Mouse (Mus musculus) layer of hippocampus, adult 8-10 months (tissue): ENCODE results near the gene Ice2. TPM values are rescaled to one million over a fixed set of nuclear protein-coding genes. Genes with fewer than 3 reads are reported as not detected.

Experiments used
- DNase-seq, 2 experiments: peaks; one replicate each; pipeline ENCODE4 v3.0.0; 2022; ENCODE audit warnings: low spot score in 2 of 2
- total RNA-seq, 4 experiments: library from RNA; stranded (reverse); gene quantifications; 2 replicates each; pipeline ENCODE4 v1.2.4; 2022

Ice2 gene
- 10 to 100 TPM; 12.2 to 15.5 (median 13.5) TPM for total RNA-seq

DNA sequence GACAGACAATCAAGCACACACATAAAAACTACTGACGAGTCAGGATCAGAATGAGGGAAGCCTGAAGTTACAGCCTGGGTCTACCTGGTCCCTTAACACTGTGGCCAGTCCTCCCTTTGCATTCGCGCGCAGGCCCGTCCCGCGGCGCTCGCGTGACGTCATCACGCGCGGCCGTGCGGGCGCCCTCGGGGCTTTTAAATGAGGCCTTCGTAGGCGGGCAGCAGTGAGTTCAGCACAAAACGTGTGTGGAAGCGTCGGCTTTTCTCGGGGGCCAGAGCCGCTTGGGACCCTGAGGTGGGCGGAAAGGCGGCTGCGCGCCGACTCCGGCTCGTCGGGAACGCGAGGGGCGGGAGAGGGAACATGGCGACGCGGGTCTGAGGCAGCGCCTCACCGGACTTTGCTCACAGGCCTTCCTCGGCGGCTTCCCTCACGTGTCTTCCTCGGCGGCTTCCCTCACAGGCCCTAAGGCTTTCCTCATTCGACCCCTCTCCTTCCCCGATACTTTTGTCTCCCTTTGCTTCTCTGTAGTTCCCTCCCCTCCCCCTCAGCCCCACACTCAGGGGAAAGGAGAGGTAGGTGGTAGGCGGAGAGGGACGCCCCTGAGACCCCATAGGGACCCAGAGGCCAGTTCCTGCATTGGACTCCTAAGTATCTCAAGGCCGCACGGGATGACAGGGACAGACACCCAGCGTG is at the start of gene Ice2:
Ice2 (plus strand) TSS at position 147 of the 693 bp plus-strand sequence.
- peak; percentile 45 to 68 for DNase-seq

DNA sequence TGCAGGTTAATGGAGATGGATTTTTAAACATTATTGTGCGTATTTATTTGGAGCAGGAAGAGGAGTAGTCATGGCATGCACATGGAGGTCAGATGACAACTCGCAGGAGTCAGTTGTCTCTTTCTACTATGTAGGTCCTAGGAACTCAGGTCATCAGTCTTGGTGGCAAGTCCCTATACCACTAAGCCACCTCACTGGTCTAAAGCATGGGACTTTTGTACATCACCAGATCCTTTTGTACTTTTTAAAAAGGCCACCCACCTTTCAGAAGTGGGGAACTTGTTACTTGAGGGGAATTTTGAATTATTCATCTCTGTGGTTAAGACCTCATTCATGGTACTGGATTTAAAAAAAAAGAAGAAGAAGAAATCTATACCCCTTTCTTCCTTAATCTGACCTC is 48.2 kb upstream of the Ice2 start:
- no peak for DNase-seq

DNA sequence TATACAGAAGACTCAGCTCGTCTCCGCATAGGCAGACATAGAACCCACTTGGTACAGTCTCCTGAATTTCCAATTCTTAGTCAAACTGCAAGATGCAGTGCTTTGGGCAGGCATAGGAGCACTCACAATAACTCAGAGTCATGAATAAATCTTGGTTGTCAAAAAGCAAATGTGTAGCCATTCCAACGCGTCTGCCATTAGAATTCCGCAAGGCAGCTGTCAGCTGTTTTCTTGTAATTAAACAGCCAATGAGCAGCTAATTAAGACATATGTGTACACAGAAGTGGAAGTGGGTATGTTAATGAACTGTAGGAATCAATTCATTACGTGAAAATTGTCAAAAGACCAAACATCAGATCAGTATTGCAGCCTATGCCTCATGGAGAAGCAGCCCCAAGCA is 43.5 kb upstream of the Ice2 start:
- peak; percentile 16 to 35 for DNase-seq

DNA sequence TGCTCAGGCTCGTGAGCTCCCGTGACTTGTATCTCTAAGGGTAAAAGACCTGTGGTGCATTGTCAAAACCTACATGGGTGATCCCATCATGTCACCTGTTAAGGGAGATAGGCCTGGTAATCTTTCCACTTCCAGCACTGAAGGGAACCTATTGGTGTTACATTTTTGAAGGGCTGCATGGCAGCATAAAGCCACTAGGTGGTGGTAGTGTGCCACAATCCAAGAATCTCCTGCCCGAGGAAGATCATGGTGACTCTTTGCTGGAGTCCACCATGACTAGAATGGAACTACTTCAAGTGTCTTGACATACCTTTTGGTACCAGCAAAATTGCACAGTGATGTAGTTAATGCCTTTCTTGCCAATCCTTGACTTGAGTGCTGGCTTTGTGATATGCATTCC is 39.9 kb upstream of the Ice2 start:
- peak; percentile 34 to 63 for DNase-seq

DNA sequence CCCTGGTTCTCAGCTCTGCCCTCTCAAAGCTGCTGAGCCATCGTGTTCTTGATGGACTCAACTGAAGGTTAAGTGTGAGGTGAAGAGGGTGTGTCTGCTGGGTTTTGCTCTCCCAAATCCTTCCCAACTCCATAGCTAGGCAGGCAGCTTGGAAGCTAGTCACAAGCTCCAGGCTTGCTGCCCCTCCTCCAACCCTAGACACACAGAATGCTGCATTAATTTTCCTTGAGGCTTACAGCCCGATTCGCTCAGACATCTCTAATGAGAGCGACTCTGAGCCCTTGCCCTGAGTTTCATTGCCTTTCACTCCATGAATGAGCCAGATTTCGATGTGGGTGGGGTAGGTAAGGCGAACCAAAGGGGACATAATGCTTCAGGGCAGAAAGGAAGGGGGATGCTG is 38.9 kb upstream of the Ice2 start:
- no peak for DNase-seq

DNA sequence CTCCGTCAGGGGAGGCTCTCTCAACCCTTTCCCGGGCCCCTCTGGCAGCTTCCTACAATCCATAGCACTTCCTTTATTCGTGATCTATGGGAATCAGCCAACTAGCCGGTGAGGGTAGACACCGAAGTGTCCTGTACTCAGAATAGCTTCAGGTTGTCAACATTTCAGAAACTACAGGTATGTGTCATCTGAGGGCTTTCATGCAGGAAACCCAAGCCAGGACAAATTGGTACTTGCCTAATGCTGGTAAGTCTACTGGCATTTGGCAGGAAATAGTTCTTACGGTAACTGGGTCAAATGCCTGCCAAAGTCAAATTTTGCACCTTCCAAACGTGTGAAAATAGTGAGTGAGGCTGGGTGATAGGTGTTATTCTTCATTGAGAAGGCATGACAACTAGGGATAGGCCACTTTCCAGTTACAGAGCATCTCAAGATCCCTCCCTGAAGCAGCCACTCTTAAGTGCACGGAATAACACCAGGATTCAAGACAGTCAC is 35.7 kb upstream of the Ice2 start:
- DNase-seq: no peak

DNA sequence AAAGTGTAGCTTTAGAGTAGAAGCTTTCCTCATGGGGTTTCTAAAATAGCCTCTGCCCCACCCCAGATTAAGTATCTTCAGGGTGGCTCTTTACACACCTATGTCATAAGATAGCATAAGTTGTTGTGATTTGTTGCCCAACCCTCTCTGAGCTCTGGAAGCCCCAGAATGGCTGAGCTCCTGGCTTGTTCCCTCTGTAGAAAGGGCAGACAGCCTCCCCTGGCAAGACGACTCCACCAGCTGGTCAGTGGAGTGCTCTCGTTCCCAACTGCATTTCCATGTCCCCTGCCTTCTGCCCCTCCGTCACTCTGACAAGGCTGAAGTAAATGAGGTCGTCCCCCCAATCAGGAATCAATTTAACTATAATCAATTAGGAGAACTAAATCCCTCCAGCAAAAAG is 34.9 kb upstream of the Ice2 start:
- DNase-seq: no peak

DNA sequence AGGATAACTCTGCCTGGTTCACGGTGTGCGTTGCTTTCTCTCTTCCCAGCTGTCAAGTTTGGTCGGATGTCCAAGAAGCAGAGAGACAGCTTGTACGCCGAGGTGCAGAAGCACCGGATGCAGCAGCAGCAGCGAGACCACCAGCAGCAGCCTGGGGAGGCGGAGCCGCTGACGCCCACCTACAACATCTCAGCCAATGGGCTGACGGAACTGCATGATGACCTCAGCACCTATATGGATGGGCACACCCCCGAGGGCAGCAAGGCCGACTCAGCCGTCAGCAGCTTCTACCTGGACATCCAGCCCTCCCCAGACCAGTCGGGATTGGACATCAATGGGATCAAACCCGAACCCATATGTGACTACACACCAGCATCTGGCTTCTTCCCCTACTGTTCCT is 33.6 kb upstream of the Ice2 start:
- DNase-seq: no peak

DNA sequence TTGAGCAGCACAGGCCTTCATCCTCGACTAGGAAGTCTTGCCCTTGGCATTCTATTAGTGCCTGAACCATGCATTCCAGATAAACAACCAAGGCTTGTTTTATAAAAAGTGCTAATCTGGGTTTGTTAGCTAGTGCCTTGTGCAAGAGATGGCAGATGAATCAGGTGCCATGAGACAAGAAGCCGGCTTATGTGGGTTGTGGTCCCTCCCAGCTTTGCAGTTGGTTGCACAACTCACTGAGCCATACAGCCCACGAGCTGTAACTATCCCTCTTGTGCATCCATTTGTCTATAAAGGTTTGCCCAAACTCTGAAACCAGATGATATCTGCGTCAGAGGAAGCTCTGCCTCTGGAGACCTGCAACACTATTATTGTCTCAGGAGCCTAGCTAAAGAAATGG is 30.7 kb upstream of the Ice2 start:
- no peak for DNase-seq

DNA sequence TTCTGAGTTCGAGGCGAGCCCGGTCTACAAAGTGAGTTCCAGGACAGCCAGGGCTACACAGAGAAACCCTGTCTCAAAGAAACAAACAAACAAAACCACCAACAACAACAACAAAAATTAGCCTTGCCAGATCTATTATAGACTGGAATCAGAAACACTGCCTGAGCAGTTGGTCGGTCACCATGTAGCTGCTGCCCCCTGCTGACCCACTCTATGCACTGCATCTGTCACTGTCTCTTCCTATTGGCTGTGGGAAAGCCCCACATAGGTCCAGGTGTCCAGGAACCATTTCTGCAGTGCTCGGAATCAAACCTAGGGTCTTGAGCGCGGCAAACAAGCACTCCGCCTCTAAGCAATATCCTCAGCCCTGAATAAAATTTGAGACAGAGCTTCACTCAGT is 29.6 kb upstream of the Ice2 start:
- DNase-seq: peak; percentile 20 to 63

DNA sequence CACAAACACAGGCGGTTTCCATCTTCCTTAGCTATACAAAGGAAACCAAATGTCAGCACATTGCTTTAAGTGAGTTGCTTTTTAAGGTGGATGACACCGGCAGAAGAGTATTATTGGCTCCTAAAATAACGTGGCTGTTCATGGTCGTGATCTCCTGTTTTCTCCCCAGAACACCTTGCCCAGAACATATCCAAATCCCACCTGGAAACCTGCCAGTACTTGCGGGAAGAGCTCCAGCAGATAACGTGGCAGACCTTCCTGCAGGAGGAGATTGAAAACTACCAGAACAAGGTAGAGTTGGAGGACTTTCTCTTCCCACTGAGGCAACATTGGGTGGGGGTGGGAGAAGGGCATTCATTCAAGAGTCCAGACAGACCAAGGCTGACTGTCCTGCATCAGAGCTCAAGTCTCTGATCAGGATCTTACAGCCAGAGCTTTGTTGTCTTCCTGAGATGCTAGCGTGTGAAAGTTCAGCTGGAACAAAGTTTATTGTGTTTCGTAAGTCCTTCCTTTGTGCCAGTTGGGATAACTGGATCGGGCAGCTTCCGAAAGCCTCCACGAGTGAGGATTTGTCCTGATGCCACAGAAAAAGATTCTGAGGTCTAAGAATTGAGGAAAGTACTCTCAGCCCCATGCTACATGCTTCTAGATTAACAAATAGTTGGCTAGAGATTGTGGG is 26.5 kb upstream of the Ice2 start:
- DNase-seq: no peak

DNA sequence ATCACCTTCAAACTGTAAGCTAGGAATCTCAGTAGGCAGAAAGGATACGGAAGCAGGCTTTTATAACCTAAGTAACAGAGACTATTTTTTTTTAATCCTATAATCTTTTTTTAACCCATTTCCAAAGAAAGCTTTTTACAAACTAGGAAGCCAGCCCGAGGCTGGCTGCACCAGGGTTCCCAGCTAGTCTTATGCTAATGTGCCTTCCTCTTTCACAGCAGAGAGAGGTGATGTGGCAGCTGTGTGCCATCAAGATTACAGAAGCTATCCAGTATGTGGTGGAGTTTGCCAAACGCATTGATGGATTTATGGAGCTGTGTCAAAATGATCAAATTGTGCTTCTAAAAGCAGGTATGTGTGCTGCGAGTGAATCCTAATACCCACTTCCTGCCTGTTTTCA is 24.8 kb upstream of the Ice2 start:
- DNase-seq: no peak

DNA sequence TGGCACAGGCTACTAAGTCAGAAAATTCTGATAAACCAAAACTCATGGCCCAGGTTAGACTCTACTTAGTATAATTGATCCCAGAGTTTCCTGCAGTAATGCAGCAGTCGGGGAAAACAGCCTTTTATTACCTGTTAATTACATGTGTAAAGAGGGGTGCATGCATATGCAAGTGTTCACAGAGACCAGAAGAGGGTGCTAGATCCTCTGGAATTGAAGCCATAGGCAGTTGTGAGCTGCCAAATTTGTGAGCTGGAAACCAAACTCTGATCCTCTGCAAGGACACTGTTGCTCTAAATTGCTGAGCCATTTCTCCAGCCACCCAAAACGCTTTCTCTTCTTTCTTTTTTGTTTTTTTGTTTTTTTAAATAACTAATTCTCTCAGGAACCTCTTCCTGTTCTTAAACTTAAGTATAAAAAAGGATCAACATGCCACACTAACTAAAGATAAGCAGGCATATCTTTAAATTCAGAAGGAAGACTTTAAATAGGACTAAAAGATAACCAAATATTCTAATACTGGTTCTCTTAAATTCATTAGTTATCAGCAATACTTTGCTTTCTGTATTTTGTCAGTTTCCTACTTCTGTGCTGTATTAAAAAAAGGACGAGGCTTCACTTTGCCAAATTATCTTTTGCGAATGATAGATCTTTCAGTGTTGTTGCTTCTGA is 20.6 kb upstream of the Ice2 start:
- no peak for DNase-seq

DNA sequence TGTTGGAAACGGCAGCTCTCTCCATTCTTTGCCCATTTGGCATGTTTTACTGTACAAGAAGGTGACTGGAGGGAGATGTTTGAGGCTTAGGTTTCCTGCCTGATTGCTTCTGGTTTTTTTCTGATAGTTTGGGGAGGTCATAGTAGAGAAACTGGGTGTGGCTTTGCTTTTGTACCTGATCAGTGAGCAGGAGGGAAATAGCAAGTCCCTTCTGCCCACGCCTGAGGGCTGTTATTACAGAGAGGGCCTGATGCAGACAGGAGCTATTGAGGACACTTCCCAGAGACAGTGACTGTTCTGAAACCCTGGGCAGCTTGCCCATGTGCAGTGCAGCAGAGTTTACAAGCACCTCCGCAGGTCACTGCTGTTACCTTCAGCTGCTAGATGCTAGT is 20.1 kb upstream of the Ice2 start:
- DNase-seq: no peak

DNA sequence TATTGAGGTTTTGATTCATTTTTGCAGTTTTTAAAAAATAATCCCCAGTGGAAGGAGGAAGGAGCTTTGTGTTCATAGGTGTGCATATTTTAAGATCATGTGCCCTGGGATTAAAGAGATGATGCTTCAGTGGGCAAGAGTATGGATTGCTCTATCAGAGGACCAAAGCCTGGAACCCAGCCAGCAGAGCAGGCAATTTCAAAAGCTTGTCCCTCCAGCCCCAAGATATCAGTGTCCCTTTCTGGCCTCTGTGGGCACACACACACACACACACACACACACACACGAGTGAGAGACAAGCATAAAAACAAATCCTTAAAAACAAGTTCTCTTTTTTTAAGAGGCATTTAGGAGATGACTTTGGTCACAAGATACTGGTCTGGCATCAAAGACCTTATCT is 17.2 kb upstream of the Ice2 start:
- no peak for DNase-seq

DNA sequence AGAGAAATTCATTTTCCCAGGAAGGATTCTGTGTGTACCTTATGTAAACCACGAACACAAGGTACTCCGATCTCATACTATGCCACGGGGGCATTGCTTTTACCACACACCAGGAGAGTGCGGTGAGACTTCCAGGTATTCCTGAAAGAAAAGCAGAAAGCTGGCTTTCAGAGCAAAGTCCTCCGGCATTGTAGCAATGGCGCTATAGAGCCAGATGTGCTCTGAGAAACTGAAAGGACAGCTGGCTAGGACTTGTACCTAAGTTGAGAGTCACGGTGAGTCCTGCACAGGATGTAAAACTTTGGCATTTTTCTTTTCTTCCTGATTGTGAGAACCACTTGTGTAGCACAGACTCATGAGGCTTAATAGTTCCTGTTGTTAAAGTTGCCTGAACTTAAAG is 16.0 kb upstream of the Ice2 start:
- no peak for DNase-seq

DNA sequence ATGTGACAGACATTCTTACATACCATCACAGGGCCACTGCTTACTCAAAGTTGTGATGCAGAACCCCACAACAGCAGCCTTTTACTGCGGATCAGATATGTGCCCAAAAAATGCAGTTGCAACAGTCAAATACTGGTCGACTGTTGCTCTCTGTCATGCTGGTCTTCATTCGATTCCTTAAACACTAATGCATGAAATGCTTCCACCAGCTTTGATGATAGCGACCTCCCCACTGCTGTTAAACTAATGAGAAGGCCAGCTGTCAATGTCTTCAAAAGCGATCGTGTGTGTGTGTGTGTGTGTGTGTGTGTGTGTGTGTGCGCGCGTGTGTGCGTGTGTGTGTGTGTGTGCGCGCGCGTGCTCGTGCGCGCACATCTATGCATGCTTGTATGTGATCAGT is 13.2 kb upstream of the Ice2 start:
- DNase-seq: no peak

DNA sequence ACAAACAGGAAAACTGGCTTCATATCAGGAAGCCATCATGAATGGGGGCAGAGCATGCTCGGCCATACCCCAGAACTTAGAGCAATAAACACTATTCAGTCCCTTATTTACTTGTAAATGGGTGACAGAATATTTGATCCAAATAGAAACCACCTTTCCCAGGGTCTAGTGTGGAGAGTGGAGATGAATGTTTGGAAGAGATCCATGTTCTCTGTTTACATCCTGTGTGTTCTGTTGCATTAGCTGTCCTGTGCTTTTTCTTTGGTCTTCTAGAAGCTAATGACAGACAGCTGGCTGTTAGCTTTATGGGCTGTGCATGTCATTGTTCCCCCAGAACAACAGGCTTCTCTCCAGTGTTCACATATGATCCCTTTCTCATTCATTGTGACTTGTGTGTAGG is 12.8 kb upstream of the Ice2 start:
- DNase-seq: no peak

DNA sequence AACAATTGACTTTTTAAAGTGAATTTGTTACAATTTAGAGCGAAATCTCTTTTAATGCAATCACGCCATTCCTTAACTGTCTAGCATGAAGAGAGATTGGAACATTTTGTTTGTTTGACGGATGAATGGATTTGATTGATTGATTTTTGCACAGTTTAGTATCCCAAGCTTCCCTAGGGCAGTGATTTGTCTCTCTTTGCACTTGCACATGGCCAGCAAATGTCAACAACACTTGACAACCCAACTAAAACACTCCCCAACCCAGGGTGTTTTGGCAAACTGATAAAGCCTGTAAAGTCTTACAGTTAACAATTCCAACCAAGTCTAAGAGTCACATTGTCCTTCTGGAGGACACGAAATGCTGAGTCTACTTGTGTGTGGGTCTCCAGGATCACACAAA is 10.4 kb upstream of the Ice2 start:
- no peak for DNase-seq

DNA sequence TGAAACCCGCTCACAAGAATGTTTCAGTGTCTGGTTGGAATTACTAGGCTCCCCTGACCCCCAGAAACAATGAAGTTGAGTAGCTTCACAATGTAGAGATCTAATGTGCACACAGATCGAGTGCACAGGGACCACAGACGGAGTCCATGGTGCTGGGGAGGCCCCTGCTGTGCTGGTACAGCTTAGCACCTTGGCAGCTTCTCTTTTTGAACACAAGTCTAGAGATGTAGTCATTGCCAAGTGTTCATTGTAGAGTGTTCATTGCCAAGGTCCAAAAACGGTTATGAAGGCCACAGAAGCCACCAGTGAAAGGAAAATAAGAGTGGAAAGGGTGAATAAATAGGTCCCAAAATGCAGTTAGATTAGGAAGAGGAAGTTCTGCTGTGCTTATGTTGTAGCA is 7.1 kb upstream of the Ice2 start:
- no peak for DNase-seq

DNA sequence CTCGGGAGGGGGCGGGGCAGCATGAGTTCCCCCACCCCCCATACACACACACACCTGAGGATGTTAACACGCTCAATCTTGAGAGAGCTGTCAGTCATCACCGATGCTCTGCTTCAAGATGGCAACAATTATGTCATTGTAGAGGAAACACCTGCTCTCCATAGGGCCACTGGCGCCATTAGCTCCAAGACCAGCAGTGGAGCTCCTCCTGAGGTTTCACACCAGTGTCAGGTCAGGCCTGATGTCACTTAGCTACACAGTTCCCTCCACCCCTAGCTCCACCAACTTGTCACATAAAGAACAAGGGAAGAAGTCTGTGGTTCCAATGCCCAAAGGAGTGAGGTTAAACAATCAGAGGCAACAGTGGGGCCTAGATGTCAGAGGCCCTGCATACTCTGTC is 3.5 kb upstream of the Ice2 start:
- no peak for DNase-seq

DNA sequence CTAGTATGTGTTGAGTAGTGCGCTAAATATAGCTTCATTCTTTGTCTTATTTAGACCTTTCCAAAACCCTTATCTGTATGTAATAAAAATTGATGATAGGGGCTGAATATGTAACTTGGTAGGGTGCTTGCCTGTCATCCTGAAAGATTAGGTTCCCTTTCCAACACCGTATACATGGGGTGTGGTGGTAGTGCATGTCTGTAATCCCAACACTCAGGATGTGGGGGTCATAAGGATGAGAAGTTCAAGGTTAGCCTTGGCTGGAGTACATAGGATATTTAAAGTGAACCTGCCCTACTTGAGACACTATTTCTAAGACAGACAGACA is 310 bp upstream of the Ice2 start:
- no peak for DNase-seq

DNA sequence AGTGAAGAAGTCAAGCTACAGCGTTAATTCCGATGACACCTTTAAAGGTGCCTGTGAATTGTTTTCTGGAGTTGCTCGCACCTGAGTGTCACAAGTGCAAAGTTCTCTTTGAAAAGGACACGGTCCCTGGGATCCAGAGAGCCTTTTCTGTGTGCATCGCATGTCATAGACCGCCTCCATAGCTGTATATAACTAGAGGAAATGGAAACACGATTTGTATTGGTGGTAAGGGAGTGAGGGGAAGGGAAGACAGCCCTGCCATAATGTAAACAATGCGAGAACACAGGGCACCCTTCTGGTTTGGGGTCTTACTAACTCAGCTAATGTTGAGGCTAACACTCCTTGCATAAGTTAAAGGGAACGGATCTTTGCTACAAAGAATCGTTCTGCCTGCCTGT is 746 bp downstream of the Ice2 start:
- no peak for DNase-seq
